Mouse (Mus musculus): ENCODE measurements around the gene Suco. TPM values are rescaled to one million over a fixed set of nuclear protein-coding genes. Genes with fewer than 3 reads are reported as not detected.

The Suco gene
- polyA plus RNA-seq, 1 experiment = 1.6 TPM

DNA sequence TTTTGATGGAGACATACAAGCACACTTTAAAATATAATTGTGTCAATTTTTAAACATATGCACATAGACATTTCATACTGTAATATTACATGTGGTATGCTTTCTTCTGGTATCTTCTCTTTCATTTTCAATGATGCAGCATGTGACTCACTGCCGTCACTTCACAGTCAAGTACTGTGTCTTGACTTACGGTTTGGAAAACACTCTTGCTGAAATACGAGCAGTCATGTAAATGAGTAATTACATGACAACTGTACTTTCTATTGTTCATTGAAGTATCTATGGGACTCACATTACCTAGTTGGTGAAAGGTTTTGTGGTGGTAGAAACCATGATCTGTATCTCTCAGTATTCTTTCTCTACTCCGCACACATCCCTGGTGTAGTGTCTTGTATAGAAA, 30.6 kb upstream of the Suco start:
- 78% methylated on average over 4 of the region's 4 CpGs for WGBS
- no peaks in the 10 kb centered on the region for H3K36me3 ChIP-seq (ENCODE audit: control insufficient read depth, insufficient read depth, low read length)

DNA sequence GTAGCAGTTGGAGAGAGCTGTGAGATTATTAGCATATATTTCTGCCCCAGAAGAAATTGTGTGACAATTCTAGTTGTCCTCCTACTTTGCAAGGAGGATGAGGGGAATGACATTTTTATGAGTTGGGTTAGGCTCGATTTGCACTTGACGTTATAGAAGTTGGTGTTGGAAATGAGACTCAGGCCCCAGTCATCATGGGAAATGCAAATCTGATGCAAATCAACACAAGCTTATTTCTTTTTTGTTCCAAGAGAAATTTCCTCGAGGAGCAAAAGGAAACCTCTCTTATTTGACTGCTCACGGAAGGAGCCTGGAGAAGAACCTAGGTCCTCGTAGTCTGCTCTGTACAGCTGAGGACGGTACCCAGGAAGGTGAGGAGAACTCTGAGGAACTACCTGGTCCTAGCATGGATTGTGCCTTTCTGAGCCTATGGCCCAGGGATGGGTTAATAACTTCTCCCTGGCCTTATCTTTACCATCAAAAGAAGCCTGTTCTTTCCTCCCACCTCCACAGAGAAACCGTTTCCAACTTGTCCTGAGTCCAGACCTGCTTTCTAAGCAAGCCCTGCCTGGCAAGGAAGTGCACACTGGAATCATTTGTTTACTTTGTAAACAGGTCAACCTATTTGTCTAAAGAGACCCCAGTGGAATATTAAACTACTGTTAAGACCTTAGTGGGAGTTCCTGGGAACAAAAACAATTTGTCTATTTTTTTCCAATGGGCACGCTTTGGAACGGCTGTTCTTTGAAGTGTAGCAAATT, 26.4 kb upstream of the Suco start:
- no peaks in the 10 kb centered on the region for H3K27me3 ChIP-seq (ENCODE audit: control insufficient read depth, insufficient read depth, low read length)
- H3K36me3 ChIP-seq (ENCODE audit: control insufficient read depth, insufficient read depth, low read length) = no peaks in the 10 kb centered on the region
- TF ChIP-seq CTCF (IDR thresholded peaks at IDR 0.05; ENCODE audit: extremely low read depth, insufficient read length, insufficient replicate concordance, low read depth, low read length) (no peak), POLR2A (IDR thresholded peaks at IDR 0.05; ENCODE audit: low read depth, low read length) (no peak)
- no peak overlapping the region for H3K4me3 ChIP-seq (ENCODE audit: low read depth, low read length)
- no peak overlapping the region for H3K27ac ChIP-seq (ENCODE audit: insufficient read depth, low read depth, low read length)
- H3K4me1 ChIP-seq (ENCODE audit: control insufficient read depth, insufficient read depth, insufficient read length, low read length) = peaks cover 3% of the 10 kb centered on the region; the same call in 1 of the 2 replicates
- 58% methylated on average over 9 of the region's 9 CpGs for WGBS

More for the DNA sequence above, 30.6 kb upstream of the Suco start:
- peaks cover 3% of the 10 kb centered on the region; the same call in 1 of the 2 replicates for H3K4me1 ChIP-seq (ENCODE audit: control insufficient read depth, insufficient read depth, insufficient read length, low read length)
- H3K4me3 ChIP-seq (ENCODE audit: low read depth, low read length) = no peak overlapping the region
- no peak overlapping the region for H3K27ac ChIP-seq (ENCODE audit: insufficient read depth, low read depth, low read length)
- no peaks in the 10 kb centered on the region for H3K27me3 ChIP-seq (ENCODE audit: control insufficient read depth, insufficient read depth, low read length)
- no peak for TF ChIP-seq CTCF (IDR thresholded peaks at IDR 0.05; ENCODE audit: extremely low read depth, insufficient read length, insufficient replicate concordance, low read depth, low read length)
- TF ChIP-seq POLR2A (IDR thresholded peaks at IDR 0.05; ENCODE audit: low read depth, low read length) = no peak

- H3K27ac ChIP-seq (ENCODE audit: insufficient read depth, low read depth, low read length) = no peak overlapping the region
- H3K4me3 ChIP-seq (ENCODE audit: low read depth, low read length) = no peak overlapping the region
- H3K27me3 ChIP-seq (ENCODE audit: control insufficient read depth, insufficient read depth, low read length) = no peaks in the 10 kb centered on the region
- no peaks in the 10 kb centered on the region for H3K4me1 ChIP-seq (ENCODE audit: control insufficient read depth, insufficient read depth, insufficient read length, low read length)
- 61% methylated on average over 2 of the region's 2 CpGs for WGBS
- no peak for TF ChIP-seq POLR2A (IDR thresholded peaks at IDR 0.05; ENCODE audit: low read depth, low read length)
- no peak for TF ChIP-seq CTCF (IDR thresholded peaks at IDR 0.05; ENCODE audit: extremely low read depth, insufficient read length, insufficient replicate concordance, low read depth, low read length)
- H3K36me3 ChIP-seq (ENCODE audit: control insufficient read depth, insufficient read depth, low read length) = no peaks in the 10 kb centered on the region
These were observed 23.6 kb upstream of the Suco start for GRCm38 (mm10) chr1:161900129-161900528.

- H3K27me3 ChIP-seq (ENCODE audit: control insufficient read depth, insufficient read depth, low read length) = no peaks in the 10 kb centered on the region
- no peak for TF ChIP-seq CTCF (IDR thresholded peaks at IDR 0.05; ENCODE audit: extremely low read depth, insufficient read length, insufficient replicate concordance, low read depth, low read length)
- no peak for TF ChIP-seq POLR2A (IDR thresholded peaks at IDR 0.05; ENCODE audit: low read depth, low read length)
- no peak overlapping the region for H3K4me3 ChIP-seq (ENCODE audit: low read depth, low read length)
- H3K27ac ChIP-seq (ENCODE audit: insufficient read depth, low read depth, low read length) = no peak overlapping the region
- H3K36me3 ChIP-seq (ENCODE audit: control insufficient read depth, insufficient read depth, low read length) = no peaks in the 10 kb centered on the region
- 43% methylated on average over 8 of the region's 8 CpGs for WGBS
- no peaks in the 10 kb centered on the region for H3K4me1 ChIP-seq (ENCODE audit: control insufficient read depth, insufficient read depth, insufficient read length, low read length)
These were observed 20.8 kb upstream of the Suco start for GRCm38 (mm10) chr1:161897235-161897634.

- Histone ChIP-seq H3K4me3 (ENCODE audit: low read depth, low read length) (no peak overlapping the region), H3K4me1 (ENCODE audit: control insufficient read depth, insufficient read depth, insufficient read length, low read length) (no peaks in the 10 kb centered on the region), H3K27ac (ENCODE audit: insufficient read depth, low read depth, low read length) (no peak overlapping the region), H3K27me3 (ENCODE audit: control insufficient read depth, insufficient read depth, low read length) (no peaks in the 10 kb centered on the region), H3K36me3 (ENCODE audit: control insufficient read depth, insufficient read depth, low read length) (no peaks in the 10 kb centered on the region)
- TF ChIP-seq CTCF (IDR thresholded peaks at IDR 0.05; ENCODE audit: extremely low read depth, insufficient read length, insufficient replicate concordance, low read depth, low read length) (no peak), POLR2A (IDR thresholded peaks at IDR 0.05; ENCODE audit: low read depth, low read length) (no peak)
- WGBS = 61% methylated on average over 10 of the region's 10 CpGs
These were observed 19.6 kb upstream of the Suco start for GRCm38 (mm10) chr1:161896130-161896529.

DNA sequence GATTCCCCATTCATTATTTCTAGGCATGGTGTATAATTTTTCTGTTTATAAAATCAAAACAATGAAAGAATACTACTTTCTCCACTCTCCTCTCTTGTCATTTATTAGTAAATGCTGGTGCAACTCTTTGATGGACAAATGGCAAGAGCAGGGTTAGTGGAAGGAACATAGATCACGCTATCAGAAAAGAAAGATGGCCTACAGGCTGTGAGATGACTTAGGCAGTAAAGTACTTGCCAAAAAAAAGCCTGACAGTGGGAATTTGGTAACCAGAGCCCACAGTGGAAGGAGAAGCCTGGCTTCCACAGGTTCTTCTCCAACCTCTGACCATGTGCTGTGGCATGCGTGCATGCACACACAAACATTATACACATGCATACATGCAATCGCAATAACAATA, 18.5 kb upstream of the Suco start:
- no peaks in the 10 kb centered on the region for H3K27me3 ChIP-seq (ENCODE audit: control insufficient read depth, insufficient read depth, low read length)
- 93% methylated on average over 3 of the region's 3 CpGs for WGBS
- no peak for TF ChIP-seq CTCF (IDR thresholded peaks at IDR 0.05; ENCODE audit: extremely low read depth, insufficient read length, insufficient replicate concordance, low read depth, low read length)
- H3K36me3 ChIP-seq (ENCODE audit: control insufficient read depth, insufficient read depth, low read length) = no peaks in the 10 kb centered on the region
- H3K4me1 ChIP-seq (ENCODE audit: control insufficient read depth, insufficient read depth, insufficient read length, low read length) = no peaks in the 10 kb centered on the region
- H3K27ac ChIP-seq (ENCODE audit: insufficient read depth, low read depth, low read length) = no peak overlapping the region
- H3K4me3 ChIP-seq (ENCODE audit: low read depth, low read length) = no peak overlapping the region

GRCm38 (mm10) chr1:161894553-161894952, 18.1 kb upstream of the Suco start:
- WGBS = 26% methylated on average over 2 of the region's 2 CpGs

More at GRCm38 (mm10) chr1:161894553-161894952, 18.1 kb upstream of the Suco start:
- Histone ChIP-seq H3K36me3 (ENCODE audit: control insufficient read depth, insufficient read depth, low read length) (no peaks in the 10 kb centered on the region), H3K4me3 (ENCODE audit: low read depth, low read length) (no peak overlapping the region), H3K27me3 (ENCODE audit: control insufficient read depth, insufficient read depth, low read length) (no peaks in the 10 kb centered on the region), H3K4me1 (ENCODE audit: control insufficient read depth, insufficient read depth, insufficient read length, low read length) (no peaks in the 10 kb centered on the region), H3K27ac (ENCODE audit: insufficient read depth, low read depth, low read length) (no peak overlapping the region)
- no peak for TF ChIP-seq POLR2A (IDR thresholded peaks at IDR 0.05; ENCODE audit: low read depth, low read length)
- no peak for TF ChIP-seq CTCF (IDR thresholded peaks at IDR 0.05; ENCODE audit: extremely low read depth, insufficient read length, insufficient replicate concordance, low read depth, low read length)
